Comparison of ENCODE assay signal across 9 mouse cellular contexts in the genomic region with DNA sequence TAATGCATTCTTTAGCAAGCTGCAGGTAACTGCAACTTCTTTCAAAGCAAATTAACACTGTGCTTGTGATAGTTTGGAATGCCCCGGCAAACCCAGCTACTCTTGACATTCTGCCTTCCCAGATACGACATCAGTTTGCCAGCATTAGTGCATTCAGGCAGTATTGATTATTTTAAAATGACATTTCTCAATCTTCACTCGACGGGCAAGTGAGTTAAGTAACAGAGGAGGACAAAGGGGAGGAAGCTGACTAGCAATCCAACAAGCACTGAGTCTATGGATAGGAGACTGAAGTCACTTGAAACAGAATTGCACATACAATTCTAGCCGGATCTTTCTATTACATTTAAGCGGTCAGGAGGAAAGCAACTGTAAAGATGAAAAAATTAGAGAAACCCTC. TPM values are rescaled to one million over a fixed set of nuclear protein-coding genes. Genes with fewer than 3 reads are reported as not detected.
DNase-seq lines count a peak whose midpoint lies in the region; ATAC-seq and TF ChIP-seq lines count a peak whose summit lies in the region.
"Had no signal": no experiment of that assay in that cellular context is flagged by ENCODE, and none has a peak within 500 bp of the region (broad histone marks: within the 10 kb centered on the region; RNA-seq: fewer than 3 reads in every experiment).

No protein-coding gene starts in this region.

- no peaks in the 10 kb centered on the region for H3K36me3 ChIP-seq in hindbrain, embryonic 12.5 days
- no peaks in the 10 kb centered on the region for H3K36me3 ChIP-seq in hindbrain, embryonic 16.5 days (ENCODE audit: control insufficient read depth, insufficient read depth, low read length)
- no peaks in the 10 kb centered on the region for H3K36me3 ChIP-seq in embryonic facial prominence, embryonic 14.5 days (ENCODE audit: control insufficient read depth, insufficient read depth, low read length)
- H3K36me3 ChIP-seq in limb, embryonic 13.5 days: 0 out of 2 replicates have a peak, but pooled peaks cover 5% of the 10 kb centered on the region
- H3K36me3 ChIP-seq in midbrain, postnatal 0 days (ENCODE audit: insufficient read depth, low read length): no peaks in the 10 kb centered on the region

- H3K4me1 ChIP-seq in hindbrain, embryonic 12.5 days: peaks cover 12% of the 10 kb centered on the region
- H3K4me1 ChIP-seq in hindbrain, embryonic 16.5 days (ENCODE audit: control insufficient read depth, insufficient read depth, low read depth, low read length): peaks cover 9% of the 10 kb centered on the region
- H3K4me1 ChIP-seq in embryonic facial prominence, embryonic 14.5 days (ENCODE audit: control insufficient read depth, insufficient read depth, low read length): peaks cover 9% of the 10 kb centered on the region
- peaks cover 13% of the 10 kb centered on the region for H3K4me1 ChIP-seq in limb, embryonic 13.5 days
- peaks cover 4% of the 10 kb centered on the region; the same call in 1 of the 2 replicates for H3K4me1 ChIP-seq in midbrain, postnatal 0 days (ENCODE audit: insufficient read depth, low read length)
- H3K4me1 ChIP-seq in cerebellum, adult 2 months (ENCODE audit: control insufficient read depth, insufficient read depth, low read length): no peaks in the 10 kb centered on the region

- no peaks in the 10 kb centered on the region for H3K27me3 ChIP-seq in hindbrain, embryonic 12.5 days
- no peaks in the 10 kb centered on the region for H3K27me3 ChIP-seq in hindbrain, embryonic 16.5 days (replicated peaks; ENCODE audit: control insufficient read depth, insufficient read depth, low read length)
- no peaks in the 10 kb centered on the region for H3K27me3 ChIP-seq in embryonic facial prominence, embryonic 14.5 days (replicated peaks; ENCODE audit: control insufficient read depth, insufficient read depth, low read length)
- H3K27me3 ChIP-seq in limb, embryonic 13.5 days: no peaks in the 10 kb centered on the region
- no peaks in the 10 kb centered on the region for H3K27me3 ChIP-seq in midbrain, postnatal 0 days (ENCODE audit: insufficient read depth, low read length)
- no peaks in the 10 kb centered on the region for H3K27me3 ChIP-seq in cerebellum, adult 2 months (ENCODE audit: control insufficient read depth, insufficient read depth, low read length)

- H3K9me3 ChIP-seq in hindbrain, embryonic 12.5 days (replicated peaks): no peaks in the 10 kb centered on the region
- H3K9me3 ChIP-seq in hindbrain, embryonic 16.5 days (ENCODE audit: control insufficient read depth, low read length): no peaks in the 10 kb centered on the region
- no peaks in the 10 kb centered on the region for H3K9me3 ChIP-seq in embryonic facial prominence, embryonic 14.5 days (ENCODE audit: control insufficient read depth, low read length)
- H3K9me3 ChIP-seq in limb, embryonic 13.5 days: no peaks in the 10 kb centered on the region
- no peaks in the 10 kb centered on the region for H3K9me3 ChIP-seq in midbrain, postnatal 0 days (ENCODE audit: low read length)

- TF ChIP-seq CTCF in midbrain, postnatal 0 days (IDR thresholded peaks at IDR 0.05): no peak
- no peak for TF ChIP-seq CTCF in cerebellum, adult 2 months (IDR thresholded peaks at IDR 0.05; ENCODE audit: borderline replicate concordance, insufficient read depth, low read depth, low read length)

- no peak overlapping the region for H3K9ac ChIP-seq in hindbrain, embryonic 12.5 days
- H3K9ac ChIP-seq in hindbrain, embryonic 16.5 days (ENCODE audit: low read depth, low read length): no peak overlapping the region
- H3K9ac ChIP-seq in embryonic facial prominence, embryonic 14.5 days (ENCODE audit: low read depth, low read length): no peak overlapping the region
- no peak overlapping the region for H3K9ac ChIP-seq in limb, embryonic 13.5 days
- no peak overlapping the region for H3K9ac ChIP-seq in midbrain, postnatal 0 days (replicated peaks; ENCODE audit: low read length, poor library complexity, severe bottlenecking)

- H3K27ac ChIP-seq in hindbrain, embryonic 12.5 days: no peak overlapping the region
- H3K27ac ChIP-seq in hindbrain, embryonic 16.5 days (ENCODE audit: low read depth, low read length): no peak overlapping the region
- no peak overlapping the region for H3K27ac ChIP-seq in embryonic facial prominence, embryonic 14.5 days (replicated peaks; ENCODE audit: low read depth, low read length)
- H3K27ac ChIP-seq in limb, embryonic 13.5 days: no peak overlapping the region
- no peak overlapping the region for H3K27ac ChIP-seq in midbrain, postnatal 0 days (ENCODE audit: low read depth, low read length)
- no peak overlapping the region for H3K27ac ChIP-seq in cerebellum, adult 2 months (ENCODE audit: insufficient read depth, low read length)

- DNase-seq in embryonic facial prominence, embryonic 14.5 days (ENCODE audit: low spot score): no peak
- no peak for DNase-seq in midbrain, postnatal 0 days (ENCODE audit: low spot score)
- DNase-seq in cerebellum, adult 2 months: no peak
- DNase-seq in kidney, postnatal 14 days: no peak
- DNase-seq: kidney, postnatal 36 days; left cerebral cortex, postnatal 4 days had no signal

- ATAC-seq in hindbrain, embryonic 12.5 days (ENCODE audit: low FRiP score): no peak
- ATAC-seq in hindbrain, embryonic 16.5 days: no peak
- ATAC-seq in embryonic facial prominence, embryonic 14.5 days (ENCODE audit: low read depth): no peak
- ATAC-seq in limb, embryonic 13.5 days (ENCODE audit: low FRiP score, low read depth): no peak
- no peak for ATAC-seq in midbrain, postnatal 0 days (ENCODE audit: low FRiP score)

- 91% methylated on average over 6 of the region's 6 CpGs for WGBS in hindbrain, embryonic 12.5 days
- WGBS in hindbrain, embryonic 16.5 days: 85% methylated on average over 6 of the region's 6 CpGs
- WGBS in embryonic facial prominence, embryonic 14.5 days: 83% methylated on average over 6 of the region's 6 CpGs
- 84% methylated on average over 6 of the region's 6 CpGs for WGBS in limb, embryonic 13.5 days
- 88% methylated on average over 6 of the region's 6 CpGs for WGBS in midbrain, postnatal 0 days
- WGBS in cerebellum, adult 2 months: 76% methylated on average over 6 of the region's 6 CpGs

- peak overlapping the region; percentile 88; the same call in 1 of the 2 replicates for H3K4me2 ChIP-seq in hindbrain, embryonic 12.5 days (replicated peaks)
- no peak overlapping the region; the same call in 1 of the 2 replicates for H3K4me2 ChIP-seq in hindbrain, embryonic 16.5 days (ENCODE audit: low read length)
- H3K4me2 ChIP-seq in embryonic facial prominence, embryonic 14.5 days (ENCODE audit: low read depth, low read length): peak overlapping the region; percentile 93; the same call in 1 of the 2 replicates
- peak overlapping the region; percentile 90 for H3K4me2 ChIP-seq in limb, embryonic 13.5 days (replicated peaks)
- H3K4me2 ChIP-seq in midbrain, postnatal 0 days (ENCODE audit: low read depth, low read length, poor library complexity, severe bottlenecking): peak overlapping the region; percentile 65

- no peak overlapping the region for H3K4me3 ChIP-seq in hindbrain, embryonic 12.5 days
- no peak overlapping the region for H3K4me3 ChIP-seq in hindbrain, embryonic 16.5 days (ENCODE audit: low read length)
- H3K4me3 ChIP-seq in embryonic facial prominence, embryonic 14.5 days (ENCODE audit: low read depth, low read length): peak overlapping the region; percentile 98
- peak overlapping the region; percentile 83; the same call in 1 of the 2 replicates for H3K4me3 ChIP-seq in limb, embryonic 13.5 days
- H3K4me3 ChIP-seq in midbrain, postnatal 0 days (ENCODE audit: low read depth, low read length): no peak overlapping the region
- no peak overlapping the region for H3K4me3 ChIP-seq in cerebellum, adult 2 months (replicated peaks; ENCODE audit: insufficient read depth, low read depth, low read length)

- no peak for TF ChIP-seq POLR2A in cerebellum, adult 2 months (IDR thresholded peaks at IDR 0.05; ENCODE audit: borderline replicate concordance, insufficient read depth, low read length)

RNA-seq across cellular contexts. Expression of a gene that starts 19.5 kb away (rescaled TPM):
- polyA plus RNA-seq in hindbrain, embryonic 12.5 days (2016; fragmentation: Nextera tagmentation; extraction: Ambion mirVana): 99.4 and 103 TPM in 2 replicates
- polyA plus RNA-seq in hindbrain, embryonic 16.5 days (2015; fragmentation: Nextera tagmentation; extraction: Ambion mirVana): 162 and 171 TPM in 2 replicates
- 104 and 114 TPM in 2 replicates for polyA plus RNA-seq in embryonic facial prominence, embryonic 14.5 days (2014; fragmentation: Nextera tagmentation; extraction: Ambion mirVana)
- 110 and 112 TPM in 2 replicates for polyA plus RNA-seq in limb, embryonic 13.5 days (2015; fragmentation: Nextera tagmentation; extraction: Ambion mirVana)
- total RNA-seq in midbrain, postnatal 0 days (2014; rRNA removed): 62.0 and 71.4 TPM in 2 replicates
- 141 and 153 TPM in 2 replicates for polyA plus RNA-seq in midbrain, postnatal 0 days (2015; fragmentation: Nextera tagmentation; extraction: Ambion mirVana)
- 83.0 and 89.1 TPM in 2 replicates for polyA plus RNA-seq in cerebellum, adult 2 months (2012; rRNA removed)

Comparison
In these comparisons a context has a peak if more than half of its experiments do, and no peak if none do; other contexts are left out.
1. H3K4me3 ChIP-seq: peak in embryonic facial prominence, embryonic 14.5 days (single experiment) and limb, embryonic 13.5 days (single experiment); none in hindbrain, embryonic 12.5 days (single experiment), hindbrain, embryonic 16.5 days (single experiment), midbrain, postnatal 0 days (single experiment) and cerebellum, adult 2 months (single experiment).